15 mouse cellular contexts compared by ENCODE assay signal in genomic region chr14:8259166-8259565, GRCm38 (mm10). TPM values are rescaled to one million over a fixed set of nuclear protein-coding genes. Genes with fewer than 3 reads are reported as not detected.
DNase-seq lines count a peak whose midpoint lies in the region; ATAC-seq lines count a peak whose summit lies in the region.
"Had no signal": no experiment of that assay in that cellular context is flagged by ENCODE, and none has a peak within 500 bp of the region (broad histone marks: within the 10 kb centered on the region; RNA-seq: fewer than 3 reads in every experiment).

Gene Acox2 (minus strand): TSS chr14:8259353.

- no peak within 1 kb of the TSS for H3K4me3 ChIP-seq in heart, embryonic 11.5 days (ENCODE audit: low read depth, low read length)
- no peak within 1 kb of the TSS for H3K4me3 ChIP-seq in liver, embryonic 12.5 days
- H3K4me3 ChIP-seq in liver, embryonic 11.5 days (ENCODE audit: low read depth, low read length), result no peak within 1 kb of the TSS
- H3K4me3 ChIP-seq in limb, embryonic 10.5 days, result no peak within 1 kb of the TSS
- H3K4me3 ChIP-seq in forebrain, embryonic 14.5 days (ENCODE audit: low read depth, low read length), result no peak within 1 kb of the TSS
- H3K4me3 ChIP-seq: hindbrain, embryonic 12.5 days; lung, embryonic 15.5 days; midbrain, embryonic 15.5 days had no signal

- no peak for ATAC-seq in heart, embryonic 11.5 days (replicated peaks; ENCODE audit: insufficient number of reproducible peaks, low FRiP score, low TSS enrichment)
- ATAC-seq in liver, embryonic 12.5 days, result peak; percentile 41
- ATAC-seq in liver, embryonic 11.5 days (replicated peaks; ENCODE audit: low FRiP score), result no peak
- no peak for ATAC-seq in activated CD4-positive, CD25-positive, alpha-beta regulatory T cell, adult 4 months
- no peak for ATAC-seq in forebrain, embryonic 14.5 days
- ATAC-seq: midbrain, embryonic 15.5 days had no signal

- peak within 1 kb of the TSS; percentile 28; the same call in 1 of the 2 replicates for H3K9ac ChIP-seq in heart, embryonic 11.5 days (ENCODE audit: low read depth, low read length)
- H3K9ac ChIP-seq in liver, embryonic 12.5 days, result no peak within 1 kb of the TSS
- no peak within 1 kb of the TSS for H3K9ac ChIP-seq in liver, embryonic 11.5 days (ENCODE audit: low read depth, low read length)
- no peak within 1 kb of the TSS for H3K9ac ChIP-seq in forebrain, embryonic 14.5 days (ENCODE audit: low read length)
- H3K9ac ChIP-seq: hindbrain, embryonic 12.5 days; lung, embryonic 15.5 days; midbrain, embryonic 15.5 days had no signal

- no peaks in the 10 kb centered on the region for H3K9me3 ChIP-seq in heart, embryonic 11.5 days (replicated peaks; ENCODE audit: control insufficient read depth, low read length)
- H3K9me3 ChIP-seq in liver, embryonic 12.5 days (replicated peaks), result no peaks in the 10 kb centered on the region
- no peaks in the 10 kb centered on the region for H3K9me3 ChIP-seq in liver, embryonic 11.5 days (ENCODE audit: control insufficient read depth, low read length)
- H3K9me3 ChIP-seq in limb, embryonic 10.5 days (replicated peaks), result no peaks in the 10 kb centered on the region
- H3K9me3 ChIP-seq in forebrain, embryonic 14.5 days (replicated peaks; ENCODE audit: control insufficient read depth, low read length), result no peaks in the 10 kb centered on the region
- H3K9me3 ChIP-seq: hindbrain, embryonic 12.5 days; lung, embryonic 15.5 days; midbrain, embryonic 15.5 days had no signal

- no peak for DNase-seq in heart, adult 9 months (ENCODE audit: low spot score in 2 of 2)
- no peak for DNase-seq in liver, embryonic 11.5 days (ENCODE audit: low spot score)
- no peak for DNase-seq in limb, embryonic 10.5 days (ENCODE audit: low spot score)
- DNase-seq in forebrain, embryonic 14.5 days (ENCODE audit: low spot score), result no peak
- no peak for DNase-seq in embryo, embryonic 9.5 days (ENCODE audit: extremely low spot score)
- DNase-seq: B cell, adult 2 months; cerebellum, adult 9-11 months; layer of hippocampus, postnatal 36 days; thymus, postnatal 4 days had no signal

- peaks cover 2% of the 10 kb centered on the region; the same call in 1 of the 2 replicates for H3K4me1 ChIP-seq in heart, embryonic 11.5 days (ENCODE audit: control insufficient read depth, insufficient read depth, low read length)
- H3K4me1 ChIP-seq in liver, embryonic 12.5 days, result peaks cover 12% of the 10 kb centered on the region; the same call in 1 of the 2 replicates
- 0 out of 2 replicates have a peak, but pooled peaks cover 2% of the 10 kb centered on the region for H3K4me1 ChIP-seq in liver, embryonic 11.5 days (replicated peaks; ENCODE audit: control insufficient read depth, insufficient read depth, low read length)
- peaks cover 7% of the 10 kb centered on the region; the same call in 1 of the 2 replicates for H3K4me1 ChIP-seq in limb, embryonic 10.5 days
- H3K4me1 ChIP-seq in forebrain, embryonic 14.5 days (ENCODE audit: control insufficient read depth, insufficient read depth, low read length), result no peaks in the 10 kb centered on the region
- H3K4me1 ChIP-seq: lung, embryonic 15.5 days; midbrain, embryonic 15.5 days had no signal

- H3K27ac ChIP-seq in heart, embryonic 11.5 days (ENCODE audit: low read depth, low read length), result no peak within 1 kb of the TSS
- peak within 1 kb of the TSS; percentile 62; the same call in 1 of the 2 replicates for H3K27ac ChIP-seq in liver, embryonic 12.5 days
- no peak within 1 kb of the TSS for H3K27ac ChIP-seq in liver, embryonic 11.5 days (ENCODE audit: low read depth, low read length)
- peak within 1 kb of the TSS; percentile 27 for H3K27ac ChIP-seq in limb, embryonic 10.5 days
- no peak within 1 kb of the TSS for H3K27ac ChIP-seq in forebrain, embryonic 14.5 days (ENCODE audit: low read depth, low read length)
- H3K27ac ChIP-seq: hindbrain, embryonic 12.5 days; lung, embryonic 15.5 days; midbrain, embryonic 15.5 days had no signal

- no peak within 1 kb of the TSS for H3K4me2 ChIP-seq in heart, embryonic 11.5 days
- no peak within 1 kb of the TSS for H3K4me2 ChIP-seq in liver, embryonic 12.5 days
- no peak within 1 kb of the TSS for H3K4me2 ChIP-seq in liver, embryonic 11.5 days
- H3K4me2 ChIP-seq in forebrain, embryonic 14.5 days (ENCODE audit: low read length), result no peak within 1 kb of the TSS
- H3K4me2 ChIP-seq: hindbrain, embryonic 12.5 days; lung, embryonic 15.5 days; midbrain, embryonic 15.5 days had no signal

- no peaks in the 10 kb centered on the region for H3K27me3 ChIP-seq in heart, embryonic 11.5 days (ENCODE audit: control insufficient read depth, insufficient read depth, low read length)
- H3K27me3 ChIP-seq in liver, embryonic 12.5 days (replicated peaks), result 0 out of 2 replicates have a peak, but pooled peaks cover 3% of the 10 kb centered on the region
- no peaks in the 10 kb centered on the region for H3K27me3 ChIP-seq in liver, embryonic 11.5 days (replicated peaks; ENCODE audit: control insufficient read depth, insufficient read depth, low read length)
- H3K27me3 ChIP-seq in limb, embryonic 10.5 days (ENCODE audit: low read depth, poor library complexity, severe bottlenecking), result no peaks in the 10 kb centered on the region; the same call in 1 of the 2 replicates
- H3K27me3 ChIP-seq in forebrain, embryonic 14.5 days (replicated peaks; ENCODE audit: control insufficient read depth, insufficient read depth, low read length), result no peaks in the 10 kb centered on the region
- H3K27me3 ChIP-seq: hindbrain, embryonic 12.5 days; lung, embryonic 15.5 days; midbrain, embryonic 15.5 days had no signal

- no peaks in the 10 kb centered on the region for H3K36me3 ChIP-seq in heart, embryonic 11.5 days (ENCODE audit: control insufficient read depth, insufficient read depth, low read length)
- H3K36me3 ChIP-seq in liver, embryonic 12.5 days, result no peaks in the 10 kb centered on the region
- H3K36me3 ChIP-seq in liver, embryonic 11.5 days (ENCODE audit: control insufficient read depth, insufficient read depth, low read length), result no peaks in the 10 kb centered on the region
- no peaks in the 10 kb centered on the region for H3K36me3 ChIP-seq in limb, embryonic 10.5 days
- no peaks in the 10 kb centered on the region for H3K36me3 ChIP-seq in forebrain, embryonic 14.5 days (ENCODE audit: control insufficient read depth, insufficient read depth, low read length)
- H3K36me3 ChIP-seq: hindbrain, embryonic 12.5 days; lung, embryonic 15.5 days; midbrain, embryonic 15.5 days had no signal

- WGBS in heart, embryonic 11.5 days (ENCODE audit: insufficient replicate concordance), result 79% methylated on average over 3 of the region's 3 CpGs
- WGBS in liver, embryonic 12.5 days (ENCODE audit: insufficient replicate concordance), result 47% methylated on average over 3 of the region's 3 CpGs
- 78% methylated on average over 3 of the region's 3 CpGs for WGBS in liver, embryonic 11.5 days
- WGBS in limb, embryonic 10.5 days, result 86% methylated on average over 3 of the region's 3 CpGs
- 89% methylated on average over 3 of the region's 3 CpGs for WGBS in forebrain, embryonic 14.5 days

RNA-seq across cellular contexts. Expression of gene Acox2, which starts in this region (rescaled TPM):
- polyA plus RNA-seq in heart, embryonic 11.5 days (2014; fragmentation: Nextera tagmentation; extraction: Ambion mirVana), result 0.42 and 0.52 TPM in 2 replicates
- polyA plus RNA-seq in liver, embryonic 12.5 days (2016; fragmentation: Nextera tagmentation; extraction: Ambion mirVana), result 2.8 and 3.5 TPM in 2 replicates
- polyA plus RNA-seq in liver, embryonic 11.5 days (2014; fragmentation: Nextera tagmentation; extraction: Ambion mirVana), result 1.0 and 1.2 TPM in 2 replicates
- polyA plus RNA-seq in limb, embryonic 10.5 days (2016; fragmentation: Nextera tagmentation; extraction: Ambion mirVana), result 0.11 TPM in 1 of 2 replicates, not detected in the other
- polyA plus RNA-seq in activated CD4-positive, CD25-positive, alpha-beta regulatory T cell, adult 4 months (2017; shearing (Covaris generic)), result not detected
- not detected in 2 replicates for polyA plus RNA-seq in forebrain, embryonic 14.5 days (2014; fragmentation: Nextera tagmentation; extraction: Ambion mirVana)
- polyA plus RNA-seq: midbrain, embryonic 15.5 days had no signal

Comparison
In these comparisons a context has a peak if more than half of its experiments do, and no peak if none do; other contexts are left out.
1. H3K27ac ChIP-seq: peak in liver, embryonic 12.5 days (single experiment) and limb, embryonic 10.5 days (single experiment); none in heart, embryonic 11.5 days (single experiment), liver, embryonic 11.5 days (single experiment) and forebrain, embryonic 14.5 days (single experiment).